ENCODE assay signal across 19 mouse cellular contexts in the genomic region with DNA sequence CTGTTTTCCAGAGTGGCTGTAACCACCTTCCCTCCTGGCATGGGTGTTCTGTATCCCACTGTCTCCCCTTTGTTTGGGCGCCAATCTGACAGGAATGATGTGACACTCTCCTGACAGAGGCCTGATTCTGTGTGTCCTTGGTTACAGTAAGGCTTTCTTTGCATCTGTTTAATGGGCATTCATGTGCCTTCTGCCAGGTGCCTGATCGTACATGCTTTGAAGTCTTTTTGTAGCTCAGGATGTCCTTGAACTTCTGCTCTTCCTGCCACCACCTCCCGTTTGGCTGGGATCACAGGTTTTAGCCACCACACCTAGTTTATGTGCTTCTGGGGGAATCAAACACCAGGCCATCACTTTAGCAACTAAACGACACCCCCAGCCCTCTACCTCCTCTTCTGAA.
"Had no signal": no experiment of that assay in that cellular context is flagged by ENCODE, and none has a peak within 500 bp of the region (broad histone marks: within the 10 kb centered on the region; RNA-seq: fewer than 3 reads in every experiment).

No protein-coding gene starts in this region.

- H3K36me3 ChIP-seq: limb, embryonic 12.5 days; limb, embryonic 15.5 days; midbrain, embryonic 12.5 days; midbrain, embryonic 15.5 days; neural tube, embryonic 12.5 days; neural tube, embryonic 15.5 days had no signal

- H3K9ac ChIP-seq: limb, embryonic 12.5 days; limb, embryonic 15.5 days; liver, embryonic 14.5 days; liver, postnatal 0 days; lung, embryonic 14.5 days; midbrain, embryonic 12.5 days; midbrain, embryonic 15.5 days; neural tube, embryonic 12.5 days; neural tube, embryonic 15.5 days had no signal

- H3K4me3 ChIP-seq: limb, embryonic 12.5 days; limb, embryonic 15.5 days; midbrain, embryonic 12.5 days; midbrain, embryonic 15.5 days; neural tube, embryonic 12.5 days; neural tube, embryonic 15.5 days had no signal

- DNase-seq: kidney, postnatal 14 days; kidney, postnatal 4 days; left cerebral cortex, postnatal 4 days; liver, postnatal 0 days; lung, embryonic 14.5 days; right cerebral cortex, adult 18-20 months; right cerebral cortex, postnatal 14 days; right cerebral cortex, postnatal 4 days; thymus, postnatal 25 days had no signal

- H3K9me3 ChIP-seq: limb, embryonic 12.5 days; limb, embryonic 15.5 days; midbrain, embryonic 12.5 days; midbrain, embryonic 15.5 days; neural tube, embryonic 12.5 days; neural tube, embryonic 15.5 days had no signal

- H3K27ac ChIP-seq: limb, embryonic 12.5 days; limb, embryonic 15.5 days; liver, embryonic 14.5 days; macrophage; midbrain, embryonic 12.5 days; midbrain, embryonic 15.5 days; neural tube, embryonic 12.5 days; neural tube, embryonic 15.5 days had no signal

- ATAC-seq: liver, postnatal 0 days; lung, postnatal 0 days; midbrain, embryonic 15.5 days had no signal

- H3K4me2 ChIP-seq: limb, embryonic 12.5 days; limb, embryonic 15.5 days; liver, embryonic 11.5 days; lung, embryonic 14.5 days; midbrain, embryonic 12.5 days; midbrain, embryonic 15.5 days; neural tube, embryonic 12.5 days; neural tube, embryonic 15.5 days had no signal
